12 mouse cellular contexts compared by ENCODE assay signal in the genomic region with DNA sequence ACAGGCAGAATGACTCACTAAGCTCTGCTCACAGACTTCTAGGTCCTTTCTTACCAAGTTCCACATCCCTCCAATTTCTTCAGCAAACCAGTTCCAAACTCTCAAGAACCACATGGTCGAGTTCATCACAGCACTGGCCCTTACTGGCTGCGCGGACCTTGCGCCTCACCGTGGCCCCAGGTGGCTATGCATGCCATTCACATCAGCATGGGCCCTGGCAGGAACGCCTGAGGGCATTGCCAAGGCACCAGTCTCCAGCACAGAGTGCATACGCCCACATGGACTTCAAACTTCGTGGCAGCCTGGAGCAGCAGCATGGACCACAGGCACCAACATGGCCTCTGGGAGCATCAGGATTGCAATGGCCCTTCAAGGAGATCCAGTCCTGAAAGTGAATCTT. TPM values are rescaled to one million over a fixed set of nuclear protein-coding genes. Genes with fewer than 3 reads are reported as not detected.
DNase-seq lines count a peak whose midpoint lies in the region; ATAC-seq and TF ChIP-seq lines count a peak whose summit lies in the region.
"Had no signal": no experiment of that assay in that cellular context is flagged by ENCODE, and none has a peak within 500 bp of the region (broad histone marks: within the 10 kb centered on the region; RNA-seq: fewer than 3 reads in every experiment).

No protein-coding gene starts in this region.

- no peak overlapping the region for H3K27ac ChIP-seq in liver, adult 2 months (replicated peaks; ENCODE audit: insufficient read depth, low read depth, low read length)
- no peak overlapping the region for H3K27ac ChIP-seq in liver, embryonic 11.5 days (ENCODE audit: low read depth, low read length)
- H3K27ac ChIP-seq: heart, embryonic 10.5 days; hindbrain, embryonic 13.5 days; limb, embryonic 13.5 days had no signal

- no peaks in the 10 kb centered on the region for H3K27me3 ChIP-seq in liver, adult 2 months (ENCODE audit: control insufficient read depth, insufficient read depth, low read length)
- no peaks in the 10 kb centered on the region for H3K27me3 ChIP-seq in liver, embryonic 11.5 days (replicated peaks; ENCODE audit: control insufficient read depth, insufficient read depth, low read length)
- H3K27me3 ChIP-seq: hindbrain, embryonic 13.5 days; limb, embryonic 13.5 days had no signal

- H3K36me3 ChIP-seq in liver, adult 2 months (ENCODE audit: control insufficient read depth, insufficient read depth, low read length) = no peaks in the 10 kb centered on the region
- no peaks in the 10 kb centered on the region for H3K36me3 ChIP-seq in liver, embryonic 11.5 days (ENCODE audit: control insufficient read depth, insufficient read depth, low read length)
- H3K36me3 ChIP-seq: heart, embryonic 10.5 days; hindbrain, embryonic 13.5 days; limb, embryonic 13.5 days had no signal

- peak; percentile 51 for TF ChIP-seq CTCF in liver, adult 2 months (IDR thresholded peaks at IDR 0.05; ENCODE audit: low read depth, low read length)

- no peaks in the 10 kb centered on the region for H3K9me3 ChIP-seq in liver, embryonic 11.5 days (ENCODE audit: control insufficient read depth, low read length)
- H3K9me3 ChIP-seq: heart, embryonic 10.5 days; hindbrain, embryonic 13.5 days; limb, embryonic 13.5 days had no signal

- no peak for ATAC-seq in liver, embryonic 11.5 days (replicated peaks; ENCODE audit: low FRiP score)

- DNase-seq in liver, adult 2 months (ENCODE audit: extremely low read depth, low read depth, low spot score) = peak; percentile 77
- DNase-seq in liver, embryonic 11.5 days (ENCODE audit: low spot score) = no peak
- DNase-seq in brain, adult 2 months (ENCODE audit: low read depth, low spot score) = peak; percentile 34
- DNase-seq in cerebellum, postnatal 36 days = peak; percentile 40 to 49
- DNase-seq in kidney, postnatal 36 days = peak; percentile 63 to 82
- DNase-seq in right cerebral cortex, postnatal 25 days = no peak
- DNase-seq in neural tube, embryonic 10.5 days (ENCODE audit: extremely low spot score, low spot score) = no peak
- DNase-seq: layer of hippocampus, adult 9-11 months had no signal

- 57% methylated on average over 8 of the region's 8 CpGs for WGBS in liver, adult 2 months
- 65% methylated on average over 8 of the region's 8 CpGs for WGBS in liver, embryonic 11.5 days

- H3K9ac ChIP-seq in liver, adult 2 months (ENCODE audit: low read depth, low read length) = no peak overlapping the region
- H3K9ac ChIP-seq in liver, embryonic 11.5 days (ENCODE audit: low read depth, low read length) = no peak overlapping the region
- H3K9ac ChIP-seq: hindbrain, embryonic 13.5 days; limb, embryonic 13.5 days had no signal

- H3K79me2 ChIP-seq in liver, adult 2 months (ENCODE audit: control insufficient read depth, insufficient read depth, low read length) = no peaks in the 10 kb centered on the region

- H3K4me2 ChIP-seq in liver, embryonic 11.5 days = no peak overlapping the region
- H3K4me2 ChIP-seq: hindbrain, embryonic 13.5 days; limb, embryonic 13.5 days had no signal

- H3K4me1 ChIP-seq in liver, adult 2 months (ENCODE audit: control insufficient read depth, insufficient read depth, low read length) = 0 out of 2 replicates have a peak, but pooled peaks cover 4% of the 10 kb centered on the region
- peaks cover 3% of the 10 kb centered on the region; the same call in 1 of the 2 replicates for H3K4me1 ChIP-seq in liver, embryonic 11.5 days (replicated peaks; ENCODE audit: control insufficient read depth, insufficient read depth, low read length)

- no peak overlapping the region for H3K4me3 ChIP-seq in liver, adult 2 months (ENCODE audit: insufficient read depth, low read depth, low read length)
- no peak overlapping the region for H3K4me3 ChIP-seq in liver, embryonic 11.5 days (ENCODE audit: low read depth, low read length)
- H3K4me3 ChIP-seq: heart, embryonic 10.5 days; hindbrain, embryonic 13.5 days; limb, embryonic 13.5 days; myocyte had no signal

- TF ChIP-seq POLR2A in liver, adult 2 months (IDR thresholded peaks at IDR 0.05; ENCODE audit: extremely low read depth, insufficient read depth, low read length) = no peak

RNA-seq across cellular contexts. Expression of gene Tnks2, which starts 5.7 kb away (rescaled TPM):
- 50.9 and 55.2 TPM in 2 replicates for total RNA-seq in liver, adult 2 months (2014; rRNA removed)
- 6.3 and 8.6 TPM in 2 replicates for polyA plus RNA-seq in liver, adult 2 months (2012; rRNA removed)
- 53.5 and 53.9 TPM in 2 replicates for polyA plus RNA-seq in liver, embryonic 11.5 days (2014; fragmentation: Nextera tagmentation; extraction: Ambion mirVana)

Comparison
In these comparisons a context has a peak if more than half of its experiments do, and no peak if none do; other contexts are left out.
1. DNase-seq: peak in liver, adult 2 months (single experiment), brain, adult 2 months (single experiment), cerebellum, postnatal 36 days (2 of 2) and kidney, postnatal 36 days (2 of 2); none in liver, embryonic 11.5 days (single experiment), right cerebral cortex, postnatal 25 days (single experiment) and neural tube, embryonic 10.5 days (single experiment).